Mouse (Mus musculus) retina, postnatal 1 day (tissue): ENCODE measurements at regions not wholly inside any gene's neighbourhood (a gene's known extent, or its start where the extent isn't known, plus 50 kb on each side); places are given as distances from the start of the nearest gene placed in this dataset.
"Not testable (repeated sequence)": the region's sequence is repeated elsewhere in the genome, so short reads cannot be mapped to it uniquely, and the experiment has no call there.

ENCODE experiments used
- DNase-seq: peaks from one replicate; pipeline ENCODE4 v3.0.0-alpha.2; 2012

- no peak for DNase-seq
Measured at GRCm38 (mm10) chr10:108111398-108111797, 50.6 kb upstream of the Ppp1r12a start.

DNA sequence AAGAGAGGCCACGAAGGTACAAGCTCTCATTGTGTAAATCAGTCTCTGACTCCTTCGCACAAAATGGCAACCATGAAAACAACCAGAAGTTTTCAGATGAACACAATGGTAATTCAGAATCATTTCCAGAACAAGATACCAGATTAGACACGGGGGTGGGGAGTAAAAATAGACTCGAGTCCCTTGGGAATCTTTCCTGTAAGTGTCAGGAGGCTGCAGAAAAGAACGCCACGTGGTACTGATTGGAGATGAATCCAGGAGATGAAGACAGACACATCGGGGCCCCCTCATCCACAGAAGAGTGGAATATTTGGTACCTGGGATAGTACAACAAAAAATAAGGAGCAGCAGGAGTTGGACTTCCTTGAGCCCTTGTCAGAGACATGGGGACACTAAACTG is 51.1 kb upstream of the Ppp1r12a start:
- no peak for DNase-seq

DNA sequence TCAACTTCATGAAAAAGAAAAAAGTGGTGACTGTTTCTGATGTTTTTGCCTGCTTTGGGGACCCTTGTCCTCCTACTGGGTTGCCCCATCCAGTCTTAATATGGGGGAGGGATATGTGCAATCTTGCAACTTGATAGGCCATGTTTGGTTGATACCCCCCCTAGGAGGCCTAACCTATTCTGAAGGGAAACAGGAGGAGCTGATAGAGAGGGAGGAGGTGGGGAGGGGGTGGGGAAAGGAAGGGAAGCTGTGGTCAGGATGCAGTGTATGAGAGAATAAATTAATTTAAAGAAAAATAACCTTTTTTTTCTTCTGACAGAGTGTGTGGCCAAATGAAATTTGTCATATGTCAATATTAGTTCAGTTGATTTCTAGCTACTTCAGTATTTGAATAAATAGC is 51.8 kb upstream of the Ppp1r12a start:
- DNase-seq = no peak

GRCm38 (mm10) chr10:108108500-108108899 is 53.5 kb upstream of the Ppp1r12a start:
- DNase-seq = not testable (repeated sequence)

GRCm38 (mm10) chr10:108101521-108101920 is 60.5 kb upstream of the Ppp1r12a start:
- no peak for DNase-seq

DNA sequence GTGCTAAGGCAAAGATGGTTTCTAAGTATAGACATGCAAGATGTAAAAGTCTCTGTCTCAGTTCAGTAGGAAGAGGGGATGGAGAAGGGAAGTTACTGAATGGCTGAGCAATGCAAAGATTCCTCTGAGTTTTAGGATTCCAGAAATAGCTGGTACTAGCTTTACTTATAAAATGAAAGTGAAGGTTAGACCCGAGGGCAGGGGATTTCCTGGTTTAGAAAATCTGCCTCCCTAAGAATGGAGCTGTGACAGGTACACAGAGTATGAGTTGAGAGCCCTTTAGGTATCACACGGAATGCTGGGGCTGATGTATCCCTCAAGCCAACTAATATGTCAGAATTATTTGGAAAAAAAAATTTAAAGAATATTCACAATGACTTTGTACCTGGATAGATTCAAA is 69.0 kb upstream of the Ppp1r12a start:
- DNase-seq = no peak

GRCm38 (mm10) chr10:108089375-108089981 is 72.5 kb upstream of the Ppp1r12a start:
- DNase-seq = peak; percentile 11

DNA sequence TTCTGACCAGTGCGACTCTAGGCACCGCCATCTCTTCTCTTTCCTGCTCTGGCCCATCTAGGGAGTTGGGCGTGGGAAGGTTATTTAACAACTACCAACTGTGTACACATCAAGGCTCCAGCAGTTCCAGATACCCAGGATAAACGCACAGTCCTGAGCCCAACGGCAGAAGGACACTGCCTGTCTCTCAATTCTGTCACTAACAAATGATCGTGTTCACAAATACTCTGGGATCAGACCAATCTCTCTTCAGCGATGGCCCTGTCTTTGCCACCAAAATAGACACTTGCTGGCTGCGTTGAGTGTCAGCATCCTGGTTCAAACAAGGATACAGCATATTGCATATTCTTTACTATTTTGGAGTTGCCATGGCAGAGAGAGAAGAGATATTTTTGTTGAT is 73.1 kb upstream of the Ppp1r12a start:
- no peak for DNase-seq

DNA sequence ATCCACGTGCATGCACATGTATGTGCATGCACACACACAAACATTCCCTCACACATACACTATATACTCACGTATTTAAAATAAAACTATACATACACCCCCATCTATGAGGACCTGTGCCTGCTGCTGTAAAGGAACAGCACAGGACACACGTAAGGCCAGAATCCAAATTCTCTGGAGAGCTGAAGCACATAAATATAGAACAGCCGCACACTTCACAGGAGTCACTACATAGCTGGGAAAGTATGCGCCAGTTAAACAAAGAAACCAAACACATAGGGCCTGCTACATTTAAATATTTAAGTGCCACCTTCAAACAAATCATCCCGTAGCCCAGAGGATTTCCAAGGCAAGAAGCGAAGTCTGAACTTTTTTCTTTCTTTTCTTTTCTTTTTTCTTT is 73.8 kb upstream of the Ppp1r12a start:
- no peak for DNase-seq

- DNase-seq = no peak
Measured at GRCm38 (mm10) chr10:108083220-108083619, 78.8 kb upstream of the Ppp1r12a start.

DNA sequence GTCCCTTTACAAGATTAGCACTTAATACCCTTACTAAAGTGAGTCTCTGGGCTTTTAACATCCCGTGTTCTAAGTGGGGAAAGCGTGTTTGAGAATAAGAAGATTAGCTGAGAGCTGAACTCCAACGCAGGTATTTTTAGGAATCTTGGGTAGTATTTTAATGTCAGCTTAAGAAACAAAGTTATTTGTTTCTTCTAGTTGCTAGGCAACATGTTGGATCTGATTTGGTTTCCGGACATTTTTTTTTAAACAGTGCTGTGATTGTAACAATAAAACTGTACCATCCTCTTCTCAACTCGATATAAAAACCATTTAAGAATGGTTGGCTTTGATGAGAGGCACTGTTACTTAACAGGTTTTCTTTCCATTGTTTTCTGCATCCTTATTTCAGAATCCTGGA is 86.8 kb upstream of the Ppp1r12a start:
- DNase-seq = no peak

- no peak for DNase-seq
Measured at GRCm38 (mm10) chr10:108073828-108074227, 88.2 kb upstream of the Ppp1r12a start.

DNA sequence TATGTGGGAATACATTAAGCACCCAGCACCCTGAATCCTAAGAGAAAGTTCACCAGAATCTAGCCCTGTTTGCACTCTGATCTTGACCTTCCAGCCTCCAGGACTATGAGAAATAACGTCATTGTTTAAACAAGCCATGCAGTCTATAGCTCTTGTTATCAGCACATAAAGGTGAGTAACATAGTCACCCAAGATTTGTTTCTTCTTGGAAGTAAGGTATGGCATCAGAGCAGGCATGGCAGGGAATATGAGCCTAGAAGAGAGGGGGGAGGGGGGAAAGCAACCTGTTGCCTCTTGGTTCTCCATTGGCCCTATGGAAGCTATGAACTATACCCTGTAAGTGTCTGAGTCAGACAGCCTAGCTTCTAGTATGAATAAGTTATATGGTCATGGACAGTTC is 89.8 kb upstream of the Ppp1r12a start:
- DNase-seq = no peak

- DNase-seq = no peak
Measured at GRCm38 (mm10) chr10:108071424-108071823, 90.6 kb upstream of the Ppp1r12a start.

DNA sequence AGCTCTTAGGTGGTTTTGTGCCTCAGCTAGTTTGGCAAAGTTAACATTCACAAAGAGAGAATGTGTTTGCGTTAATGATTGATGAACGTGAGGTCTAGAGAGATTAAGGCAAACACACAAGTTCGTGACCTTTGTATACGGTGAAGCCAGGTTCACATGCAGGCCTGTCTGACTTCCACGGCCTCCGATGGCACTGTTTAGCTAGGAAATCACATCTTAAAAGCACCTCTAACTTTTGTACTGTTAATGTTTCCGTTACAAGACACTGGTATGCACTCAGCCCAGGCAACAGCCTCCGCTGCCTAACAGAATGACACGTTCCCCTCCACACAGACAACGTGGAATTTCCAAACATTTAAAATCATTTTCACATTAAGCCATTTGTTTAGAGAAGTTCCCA is 94.3 kb upstream of the Ppp1r12a start:
- no peak for DNase-seq

DNA sequence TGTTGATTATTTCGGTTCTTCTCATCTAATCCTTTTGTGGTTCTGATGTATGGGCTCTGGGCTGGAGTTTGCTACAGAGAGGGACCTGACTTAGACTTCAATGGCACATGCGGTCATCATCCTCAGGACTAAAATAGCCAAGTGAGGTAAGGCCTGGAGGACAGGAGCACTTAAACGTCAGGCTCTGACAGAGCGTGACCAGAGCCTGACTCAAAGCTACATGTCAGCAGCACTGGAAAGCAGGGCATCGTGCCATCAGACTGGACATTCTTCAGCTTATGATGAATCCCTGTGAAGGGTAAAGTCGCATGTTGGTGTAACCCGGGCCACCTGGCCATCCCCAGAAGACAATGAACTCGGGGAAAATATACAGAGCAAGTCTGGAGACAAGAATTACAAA is 95.8 kb upstream of the Ppp1r12a start:
- no peak for DNase-seq

DNA sequence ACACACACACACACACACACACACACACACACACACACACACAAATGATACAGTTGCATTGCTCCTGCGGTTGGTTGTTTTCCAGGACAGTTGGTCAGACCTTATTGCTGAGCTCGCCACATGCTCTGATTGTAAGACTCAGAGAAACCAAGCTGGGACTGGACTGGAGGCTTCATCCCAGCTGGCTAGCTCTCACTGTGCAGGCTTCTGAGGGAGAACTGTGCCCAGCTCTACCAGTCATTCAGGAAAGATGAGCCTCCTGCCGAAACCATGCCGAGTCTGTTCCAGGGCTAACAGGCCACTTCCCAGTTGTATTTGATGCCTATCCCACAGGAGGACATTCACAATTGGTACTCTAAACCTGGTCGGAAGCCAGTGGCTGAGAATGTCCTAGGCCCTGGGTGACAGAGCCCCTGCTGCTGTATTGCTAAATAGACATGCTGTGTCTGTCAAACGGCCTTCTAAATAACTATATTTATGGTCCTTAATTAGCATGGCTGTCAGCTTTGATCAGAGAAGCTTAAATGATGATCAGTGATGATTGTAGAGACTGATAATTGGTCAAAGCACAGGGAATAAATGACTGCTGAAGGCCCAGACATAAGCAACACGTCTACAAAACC is 100.1 kb upstream of the Ppp1r12a start:
- peak; percentile 77 for DNase-seq

GRCm38 (mm10) chr10:108060554-108060953 is 101.4 kb upstream of the Ppp1r12a start:
- no peak for DNase-seq

DNA sequence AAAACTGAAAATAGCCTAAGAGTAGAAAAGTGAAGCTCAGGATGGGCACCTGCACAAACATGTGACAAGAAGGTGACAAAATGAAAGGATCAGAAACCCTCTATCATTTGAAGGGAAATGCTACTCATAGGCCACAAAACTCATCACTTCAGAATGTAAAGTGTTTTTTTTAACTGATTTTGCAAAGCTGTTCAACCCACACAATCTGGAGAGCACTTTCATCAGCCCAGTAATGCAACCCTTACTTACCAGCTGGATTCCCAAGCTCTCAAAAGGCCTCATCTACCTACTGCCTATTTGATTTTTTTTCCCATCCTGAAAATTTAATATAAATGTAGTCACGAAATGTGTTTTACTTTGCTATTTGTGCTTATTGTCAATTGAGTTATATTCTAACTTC is 110.4 kb upstream of the Ppp1r12a start:
- no peak for DNase-seq

DNA sequence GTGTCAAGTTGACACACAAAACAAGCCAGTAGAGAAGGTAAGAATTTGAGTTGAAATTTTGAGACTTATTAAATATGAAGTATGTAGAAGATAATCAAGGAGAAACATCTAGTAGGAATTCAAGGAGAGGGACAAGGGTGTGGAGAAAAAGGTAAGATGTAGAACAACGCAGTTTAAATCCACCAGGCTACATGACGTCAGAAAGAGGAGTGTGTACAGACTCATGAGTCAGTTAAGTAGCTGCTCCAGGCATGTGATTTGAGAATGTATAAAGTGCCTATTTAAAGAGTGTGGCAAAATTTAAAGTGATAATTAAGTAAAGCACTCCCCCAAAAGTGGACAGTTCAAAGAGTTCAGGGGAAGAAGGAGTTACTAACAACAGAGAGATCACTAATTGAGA is 113.6 kb upstream of the Ppp1r12a start:
- DNase-seq = no peak

GRCm38 (mm10) chr10:108043519-108043918 is 118.5 kb upstream of the Ppp1r12a start:
- DNase-seq = no peak

GRCm38 (mm10) chr10:108040027-108040426 is 122.0 kb upstream of the Ppp1r12a start:
- no peak for DNase-seq

GRCm38 (mm10) chr10:108036486-108037109 is 124.7 kb upstream of the Otogl start:
- DNase-seq = peak; percentile 2

- DNase-seq = no peak
Measured at GRCm38 (mm10) chr10:108034068-108034467, 122.1 kb upstream of the Otogl start.
